Mouse (Mus musculus) heart, adult 2 months (tissue): ENCODE measurements at regions not wholly inside any gene's neighbourhood (a gene's known extent, or its start where the extent isn't known, plus 50 kb on each side); places are given as distances from the start of the nearest gene placed in this dataset.

Source experiments
- DNase-seq, 2 experiments: peaks; one replicate each; pipeline ENCODE4 v3.0.0; 2021
- H3K27ac ChIP-seq: fragments of 200-600 bp; 2 replicates; pipeline ENCODE4 v1.8.1; 2022
- H3K27me3 ChIP-seq: fragments of 200-500 bp; 2 replicates; pipeline ENCODE4 v1.6.1; 2012; ENCODE audit warnings: mild to moderate bottlenecking, low read length, inconsistent platforms, mixed read lengths; ENCODE audit not compliant: control insufficient read depth, insufficient read depth
- H3K36me3 ChIP-seq: fragments of 200-500 bp; 2 replicates; pipeline ENCODE4 v1.6.1; 2012; ENCODE audit warnings: low read length, inconsistent platforms; ENCODE audit not compliant: control insufficient read depth, insufficient read depth
- H3K4me1 ChIP-seq: fragments of 200-500 bp; 2 replicates; pipeline ENCODE4 v1.6.1; 2011; ENCODE audit warnings: low read length; ENCODE audit not compliant: control insufficient read depth, insufficient read depth
- H3K4me3 ChIP-seq: fragments of 200-600 bp; 2 replicates; pipeline ENCODE4 v1.8.1; 2022
- H3K79me2 ChIP-seq: fragments of 200-500 bp; replicated peaks from 2 replicates; pipeline ENCODE4 v1.6.1; 2012; ENCODE audit warnings: mild to moderate bottlenecking, inconsistent platforms, low read length, moderate library complexity, mixed read lengths; ENCODE audit not compliant: control insufficient read depth, insufficient read depth
- H3K9ac ChIP-seq: fragments of 200-500 bp; 2 replicates; pipeline ENCODE4 v1.6.1; 2012; ENCODE audit warnings: low read depth, mild to moderate bottlenecking, control low read depth, inconsistent platforms, low read length, mixed read lengths
- CTCF ChIP-seq: fragments of 200-600 bp; IDR thresholded peaks from 2 replicates; pipeline ENCODE4 v1.8.1; 2022; ENCODE audit warnings: antibody characterized with exemption, mild to moderate bottlenecking, moderate library complexity
- EP300 ChIP-seq: fragments of 200-500 bp; IDR thresholded peaks from 2 replicates; pipeline ENCODE4 v1.6.1; 2011; ENCODE audit warnings: low read depth, low read length, control low read depth; ENCODE audit not compliant: insufficient read depth
- POLR2A ChIP-seq: fragments of 200-500 bp; IDR thresholded peaks from 2 replicates; pipeline ENCODE4 v1.6.1; 2011; ENCODE audit warnings: mild to moderate bottlenecking, low read depth, low read length, control low read depth; ENCODE audit not compliant: insufficient read depth
- WGBS: fragments of 180-500 bp; shearing (Covaris S2); methylation state at CpG from one replicate; pipeline ENCODE4 v1.1.7; 2018; 5-methylcytosine and 5-hydroxymethylcytosine counted together
- intact Hi-C: fragments of 180-260 bp; cut with DNase I; formaldehyde crosslinking; loops from one replicate; pipeline ENCODE4 v1.15.1; 2025

DNA sequence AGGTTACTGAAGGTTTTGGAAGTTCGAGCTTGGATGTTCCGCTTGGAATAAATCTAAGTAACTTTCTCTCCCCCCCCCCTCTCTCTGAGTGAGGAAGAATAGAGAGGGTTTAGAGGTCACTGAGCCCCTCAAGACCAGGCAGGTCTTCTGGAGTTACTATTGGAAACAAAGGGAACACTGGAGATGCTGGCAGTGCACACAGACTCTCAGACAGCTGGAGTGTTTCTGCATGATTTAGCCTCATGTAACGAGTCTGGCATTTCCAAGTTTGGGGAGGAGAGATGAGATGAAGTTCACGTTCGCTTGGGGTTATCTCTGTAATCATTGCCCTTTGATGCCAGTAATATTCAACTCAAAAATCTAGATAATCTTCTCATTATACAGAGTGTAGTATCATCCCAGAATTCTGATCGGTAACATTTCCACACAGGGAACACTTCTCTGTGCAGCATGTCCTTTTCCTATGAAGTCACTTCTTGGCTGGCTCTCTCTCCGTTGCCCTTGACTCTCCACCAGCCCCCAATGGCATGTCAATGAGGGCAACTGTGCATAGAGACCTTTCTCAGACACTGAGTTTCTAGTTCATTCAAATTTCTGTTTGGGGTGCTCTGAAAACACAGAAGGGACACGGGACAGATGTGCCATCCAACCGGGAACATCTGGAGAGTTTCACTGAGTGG is 351.0 kb upstream of the Id4 start:
- 67% methylated on average over 9 of the region's 9 CpGs for WGBS
- no peak overlapping the region for H3K27ac ChIP-seq
- DNase-seq, result no peak
- intact Hi-C loops, result no loop called here
- H3K9ac ChIP-seq, result no peak overlapping the region
- H3K36me3 ChIP-seq, result no peaks in the 10 kb centered on the region
- H3K4me3 ChIP-seq, result no peak overlapping the region
- TF ChIP-seq POLR2A, result no peak
- TF ChIP-seq CTCF, result no peak
- no peaks in the 10 kb centered on the region for H3K27me3 ChIP-seq
- H3K4me1 ChIP-seq, result no peaks in the 10 kb centered on the region
- H3K79me2 ChIP-seq, result no peaks in the 10 kb centered on the region

DNA sequence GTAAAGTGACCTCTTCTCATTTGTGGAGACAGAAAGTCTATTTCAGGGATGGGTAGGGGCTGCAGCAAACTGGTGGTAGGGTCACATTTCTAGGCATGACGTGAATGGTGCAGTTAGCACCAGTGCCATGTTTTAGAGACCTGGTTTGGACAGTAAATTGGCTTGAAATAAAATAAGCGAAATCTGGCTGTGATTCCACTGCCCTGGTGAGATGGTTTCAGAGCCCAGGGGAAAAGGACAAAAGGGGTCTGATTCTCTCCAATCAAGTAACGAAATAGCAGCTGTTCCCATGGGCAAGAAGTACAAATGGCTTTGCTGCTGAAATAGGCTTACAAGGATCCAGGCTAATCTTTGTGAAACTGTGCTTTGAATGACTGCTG is 350.5 kb upstream of the Id4 start:
- no peaks in the 10 kb centered on the region for H3K4me1 ChIP-seq
- intact Hi-C loops, result no loop called here
- no peak overlapping the region for H3K27ac ChIP-seq
- no peaks in the 10 kb centered on the region for H3K36me3 ChIP-seq
- TF ChIP-seq POLR2A (no peak), CTCF (no peak), EP300 (no peak)
- DNase-seq, result no peak
- H3K79me2 ChIP-seq, result no peaks in the 10 kb centered on the region
- no peaks in the 10 kb centered on the region for H3K27me3 ChIP-seq
- 47% methylated on average over 3 of the region's 3 CpGs for WGBS
- no peak overlapping the region for H3K9ac ChIP-seq
- no peak overlapping the region for H3K4me3 ChIP-seq

DNA sequence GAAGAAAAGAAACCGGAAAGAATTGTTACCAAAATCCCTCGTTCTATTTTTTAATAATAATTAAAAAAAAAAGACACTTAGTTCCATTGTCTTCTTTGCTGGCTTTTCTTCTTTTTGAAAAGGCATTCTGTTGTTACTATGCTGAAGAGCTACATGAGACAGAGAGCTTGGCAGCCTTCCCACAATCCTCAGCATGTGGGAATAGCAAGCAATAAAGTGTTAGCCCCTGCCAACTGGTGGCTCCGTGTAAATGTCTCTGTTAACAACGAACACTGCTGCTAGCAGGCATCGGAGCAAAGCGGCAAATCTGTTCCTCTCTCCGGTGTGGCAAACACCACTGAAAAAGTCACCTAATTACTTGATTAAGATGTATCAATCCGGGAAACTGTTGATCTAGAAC is 344.6 kb upstream of the Id4 start:
- intact Hi-C loops, result no loop called here
- Histone ChIP-seq H3K27ac (no peak overlapping the region), H3K36me3 (no peaks in the 10 kb centered on the region), H3K4me1 (no peaks in the 10 kb centered on the region), H3K27me3 (no peaks in the 10 kb centered on the region), H3K79me2 (no peaks in the 10 kb centered on the region), H3K4me3 (no peak overlapping the region), H3K9ac (no peak overlapping the region)
- no peak for DNase-seq
- TF ChIP-seq EP300, result no peak
- TF ChIP-seq CTCF, result no peak
- no peak for TF ChIP-seq POLR2A
- 64% methylated on average over 8 of the region's 8 CpGs for WGBS

DNA sequence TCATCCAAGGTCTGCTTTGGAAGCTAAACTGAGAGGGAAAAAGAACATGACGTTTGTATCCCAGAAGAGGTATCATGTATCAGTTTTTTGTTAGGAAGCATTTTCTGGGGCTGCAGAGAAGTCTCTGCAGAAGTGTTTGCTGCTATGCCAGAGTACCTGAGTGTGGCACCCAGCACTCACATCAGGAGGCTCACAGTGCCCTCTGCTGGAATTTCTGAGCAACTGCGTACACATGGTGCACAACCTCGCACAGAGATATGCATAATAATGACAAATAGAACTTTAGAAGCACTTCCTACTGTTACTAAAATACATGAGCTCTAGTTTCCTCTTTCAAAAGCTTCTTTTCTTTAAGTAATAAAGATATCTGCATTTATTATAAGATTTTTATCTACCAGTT is 343.7 kb upstream of the Id4 start:
- no peak for DNase-seq
- intact Hi-C loops, result no loop called here
- H3K4me1 ChIP-seq, result no peaks in the 10 kb centered on the region
- no peaks in the 10 kb centered on the region for H3K27me3 ChIP-seq
- H3K9ac ChIP-seq, result no peak overlapping the region
- no peaks in the 10 kb centered on the region for H3K36me3 ChIP-seq
- no peak overlapping the region for H3K27ac ChIP-seq
- H3K79me2 ChIP-seq, result no peaks in the 10 kb centered on the region
- H3K4me3 ChIP-seq, result no peak overlapping the region
- peak; percentile 14; the same call in 1 of the 2 replicates for TF ChIP-seq CTCF
- no peak for TF ChIP-seq POLR2A
- 96% methylated on average over 3 of the region's 3 CpGs for WGBS

DNA sequence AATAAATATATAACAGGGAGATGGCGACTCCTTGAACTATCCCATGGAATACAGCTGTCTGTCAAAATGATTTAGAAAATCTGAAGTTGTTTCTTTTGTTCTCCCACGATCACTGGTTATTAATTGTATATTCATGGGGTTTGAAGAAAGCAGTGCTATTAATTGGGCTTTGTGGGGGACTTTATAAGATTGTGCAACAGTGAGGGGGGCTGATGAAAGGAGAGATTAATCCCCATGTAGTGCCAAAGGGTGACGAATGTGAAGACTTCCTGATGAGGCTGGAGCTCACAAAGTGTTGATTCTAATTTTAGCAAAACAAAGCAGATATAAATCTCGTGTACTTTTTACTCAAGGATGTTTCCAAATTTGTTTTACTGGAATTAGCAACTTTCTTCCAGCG is 340.0 kb upstream of the Id4 start:
- DNase-seq, result no peak
- Histone ChIP-seq H3K4me3 (no peak overlapping the region), H3K27me3 (no peaks in the 10 kb centered on the region), H3K4me1 (no peaks in the 10 kb centered on the region), H3K9ac (no peak overlapping the region), H3K79me2 (no peaks in the 10 kb centered on the region), H3K27ac (no peak overlapping the region), H3K36me3 (no peaks in the 10 kb centered on the region)
- intact Hi-C loops, result no loop called here
- 40% methylated on average over 5 of the region's 5 CpGs for WGBS
- no peak for TF ChIP-seq POLR2A
- no peak for TF ChIP-seq EP300
- no peak for TF ChIP-seq CTCF

DNA sequence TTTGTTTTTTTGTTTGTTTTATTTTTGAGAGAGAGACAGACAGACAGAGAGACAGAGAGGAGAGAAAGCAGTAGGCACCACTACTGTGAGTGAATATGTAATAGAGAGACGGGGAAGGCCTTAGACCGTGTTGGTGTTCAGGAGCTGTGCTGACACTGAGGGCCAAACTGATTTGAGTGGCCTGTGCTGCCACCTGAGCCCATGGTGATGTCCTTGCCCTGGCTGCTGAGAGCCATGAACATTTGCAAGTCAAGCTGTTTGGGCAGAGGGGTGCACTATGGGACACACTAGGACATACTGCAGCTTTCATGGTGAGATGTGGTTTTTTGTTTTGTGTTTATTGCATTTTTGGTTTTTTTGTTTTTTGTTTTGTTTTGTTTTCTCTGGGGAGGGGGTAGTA is 320.3 kb upstream of the Id4 start:
- Histone ChIP-seq H3K9ac (no peak overlapping the region), H3K36me3 (no peaks in the 10 kb centered on the region), H3K4me3 (no peak overlapping the region), H3K4me1 (no peaks in the 10 kb centered on the region), H3K27me3 (no peaks in the 10 kb centered on the region), H3K27ac (no peak overlapping the region), H3K79me2 (no peaks in the 10 kb centered on the region)
- TF ChIP-seq CTCF, result no peak
- TF ChIP-seq POLR2A, result no peak
- no peak for TF ChIP-seq EP300
- WGBS, result 92% methylated on average over 2 of the region's 2 CpGs
- intact Hi-C loops, result no loop called here
- DNase-seq, result no peak
